Mouse (Mus musculus): Measurements from ENCODE around the gene Sapcd2. TPM values are rescaled to one million over a fixed set of nuclear protein-coding genes. Genes with fewer than 3 reads are reported as not detected.

The Sapcd2 gene
- 1 to 10 TPM in 5 of 26 experiments, under 1 TPM in 3, not detected in 18; 0.45 to 7.4 (median 1.5) TPM for total RNA-seq (2018; cell fraction: chromatin; rRNA removed)
- under 1 TPM in 13 of 26 experiments, not detected in 13; 0.09 to 0.47 (median 0.22) TPM for total RNA-seq (2018; cell fraction: cytosol; rRNA removed)
- 1 to 10 TPM in 4 of 26 experiments, under 1 TPM in 4, not detected in 18; 0.24 to 3.3 (median 1.0) TPM for total RNA-seq (2018; cell fraction: nucleus; rRNA removed)
- 0.13 to 0.73 TPM in 2 of 3 replicates, not detected in the other for polyA plus RNA-seq (2018)

DNA sequence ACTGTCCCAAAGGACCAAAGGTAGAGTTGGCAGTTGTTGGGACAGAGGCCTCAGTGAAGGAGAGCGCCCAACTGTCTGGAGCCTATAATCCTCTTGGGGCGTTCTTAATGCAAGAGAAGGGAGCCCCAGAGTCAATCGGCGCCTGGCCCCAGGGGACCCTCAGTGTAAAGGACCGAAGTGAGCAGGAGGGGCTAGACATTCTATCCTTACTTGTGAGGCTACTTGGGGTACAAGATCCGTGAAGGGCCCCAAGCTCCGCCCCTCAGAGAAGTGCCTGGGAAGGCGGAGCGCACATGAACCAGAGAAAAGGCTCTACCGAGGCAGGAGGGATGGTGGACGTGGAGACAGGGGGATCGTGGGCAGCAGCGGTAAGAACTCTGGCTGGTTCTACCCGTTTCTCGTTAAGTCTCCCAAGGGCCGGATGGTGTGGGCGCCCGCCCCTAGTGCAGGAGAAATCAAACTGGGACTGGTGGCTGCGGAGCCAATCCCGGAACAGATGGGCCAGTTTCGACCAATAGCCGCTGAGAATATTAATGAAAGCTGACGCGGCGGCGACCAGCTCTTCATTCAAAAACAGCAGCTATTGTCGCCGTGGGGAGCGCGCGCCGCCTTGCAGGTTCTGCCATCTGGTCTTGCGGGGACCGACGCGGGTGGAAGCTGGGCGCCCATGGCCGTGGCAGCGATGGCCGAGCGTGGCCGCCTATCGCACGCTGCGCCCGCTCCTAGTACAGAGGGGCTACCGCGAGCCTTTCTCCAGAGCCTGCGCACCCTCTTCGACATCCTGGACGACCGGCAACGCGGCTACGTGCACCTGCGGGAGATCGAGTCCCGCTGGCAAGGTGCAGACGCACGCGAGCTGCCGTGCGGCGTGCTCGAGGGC, at the start of gene Sapcd2:
Sapcd2 (plus strand) TSS at position 558 of the 880 bp plus-strand sequence.
- H3K27ac ChIP-seq: peak within 1 kb of the TSS; percentile 58
- WGBS (ENCODE audit: missing documents): 3% methylated on average over 61 of the region's 65 CpGs

DNA sequence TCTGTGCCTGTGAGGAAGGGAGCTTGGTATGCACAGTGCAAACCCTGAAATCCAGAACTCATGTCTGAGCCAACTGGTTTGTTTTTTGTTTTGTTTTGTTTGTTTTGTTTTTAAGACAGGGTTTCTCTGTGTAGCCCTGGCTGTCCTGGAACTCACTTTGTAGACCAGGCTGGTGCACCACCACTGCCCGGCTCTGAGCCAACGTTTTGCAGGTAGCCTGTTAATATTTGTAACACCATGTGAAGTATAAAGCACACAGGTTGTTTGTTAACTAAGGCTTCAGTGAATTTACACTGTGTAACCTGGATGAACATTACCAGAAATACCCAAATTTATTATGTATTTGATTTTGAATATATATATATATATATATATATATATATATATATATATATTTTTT, 46.1 kb upstream of the Sapcd2 start:
- Histone ChIP-seq H3K27ac (no peak overlapping the region), H3K36me3 (ENCODE audit: inconsistent target) (no peaks in the 10 kb centered on the region), H3K4me3 (ENCODE audit: inconsistent target) (no peak overlapping the region), H3K79me2 (ENCODE audit: inconsistent target) (no peaks in the 10 kb centered on the region)
- 67% methylated on average over 2 of the region's 2 CpGs for WGBS (ENCODE audit: missing documents)

More for the DNA sequence above, at the start of gene Sapcd2:
- Histone ChIP-seq H3K36me3 (ENCODE audit: inconsistent target) (no peaks in the 10 kb centered on the region), H3K79me2 (ENCODE audit: inconsistent target) (no peaks in the 10 kb centered on the region), H3K4me3 (ENCODE audit: inconsistent target) (peak within 1 kb of the TSS; percentile 41)

DNA sequence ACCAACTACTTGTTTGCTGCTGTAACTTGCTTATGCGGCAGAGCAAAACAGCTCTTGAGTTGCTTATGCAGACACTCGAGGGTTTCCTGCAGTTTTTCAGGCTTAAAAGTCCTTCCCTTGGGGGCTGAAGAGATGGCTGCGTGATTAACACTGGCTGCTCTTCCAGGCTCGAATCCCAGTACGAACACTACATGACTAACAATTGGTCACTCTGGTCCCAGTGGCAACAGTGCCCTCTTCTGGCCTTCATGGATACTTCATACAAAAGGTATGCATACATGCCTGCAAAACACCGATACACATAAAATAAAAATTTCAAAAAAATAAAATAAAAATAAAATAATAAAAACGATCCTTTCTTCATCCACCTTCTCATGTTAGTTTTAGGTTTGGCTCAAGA, 43.7 kb upstream of the Sapcd2 start:
- Histone ChIP-seq H3K36me3 (ENCODE audit: inconsistent target) (no peaks in the 10 kb centered on the region), H3K79me2 (ENCODE audit: inconsistent target) (peaks cover 7% of the 10 kb centered on the region), H3K4me3 (ENCODE audit: inconsistent target) (no peak overlapping the region), H3K27ac (no peak overlapping the region)
- 54% methylated on average over 7 of the region's 7 CpGs for WGBS (ENCODE audit: missing documents)

- Histone ChIP-seq H3K27ac (0 out of 2 replicates have a peak overlapping the region, but pooled peaks have one; percentile 49), H3K4me3 (ENCODE audit: inconsistent target) (peak overlapping the region; percentile 94), H3K79me2 (ENCODE audit: inconsistent target) (peaks cover 23% of the 10 kb centered on the region), H3K36me3 (ENCODE audit: inconsistent target) (peaks cover 22% of the 10 kb centered on the region; the same call in 1 of the 2 replicates)
- 47% methylated on average over 8 of the region's 9 CpGs for WGBS (ENCODE audit: missing documents)
These were observed 40.7 kb upstream of the Sapcd2 start for GRCm38 (mm10) chr2:25331470-25331869.

GRCm38 (mm10) chr2:25332286-25333160, 39.6 kb upstream of the Sapcd2 start, which contains the start of gene Man1b1:
Gene Man1b1 (plus strand): TSS chr2:25332338.
- Histone ChIP-seq H3K36me3 (ENCODE audit: inconsistent target) (peaks cover 32% of the 10 kb centered on the region; the same call in 1 of the 2 replicates), H3K79me2 (ENCODE audit: inconsistent target) (peaks cover 23% of the 10 kb centered on the region), H3K4me3 (ENCODE audit: inconsistent target) (peak within 1 kb of the TSS; percentile 94), H3K27ac (peak within 1 kb of the TSS; percentile 49)
- WGBS (ENCODE audit: missing documents): under 1% methylated on average over 78 of the region's 78 CpGs

- peaks cover 41% of the 10 kb centered on the region; the same call in 1 of the 2 replicates for H3K36me3 ChIP-seq (ENCODE audit: inconsistent target)
- peak overlapping the region; percentile 94 for H3K4me3 ChIP-seq (ENCODE audit: inconsistent target)
- no peak overlapping the region for H3K27ac ChIP-seq
- 88% methylated on average over 2 of the region's 2 CpGs for WGBS (ENCODE audit: missing documents)
- peaks cover 23% of the 10 kb centered on the region for H3K79me2 ChIP-seq (ENCODE audit: inconsistent target)
These were observed 38.6 kb upstream of the Sapcd2 start for GRCm38 (mm10) chr2:25333569-25333968.

GRCm38 (mm10) chr2:25338303-25338702, 33.8 kb upstream of the Sapcd2 start:
- Histone ChIP-seq H3K27ac (no peak overlapping the region), H3K36me3 (ENCODE audit: inconsistent target) (peaks cover 54% of the 10 kb centered on the region), H3K4me3 (ENCODE audit: inconsistent target) (no peak overlapping the region), H3K79me2 (ENCODE audit: inconsistent target) (peaks cover 17% of the 10 kb centered on the region)
- WGBS (ENCODE audit: missing documents): 33% methylated on average over 6 of the region's 6 CpGs

DNA sequence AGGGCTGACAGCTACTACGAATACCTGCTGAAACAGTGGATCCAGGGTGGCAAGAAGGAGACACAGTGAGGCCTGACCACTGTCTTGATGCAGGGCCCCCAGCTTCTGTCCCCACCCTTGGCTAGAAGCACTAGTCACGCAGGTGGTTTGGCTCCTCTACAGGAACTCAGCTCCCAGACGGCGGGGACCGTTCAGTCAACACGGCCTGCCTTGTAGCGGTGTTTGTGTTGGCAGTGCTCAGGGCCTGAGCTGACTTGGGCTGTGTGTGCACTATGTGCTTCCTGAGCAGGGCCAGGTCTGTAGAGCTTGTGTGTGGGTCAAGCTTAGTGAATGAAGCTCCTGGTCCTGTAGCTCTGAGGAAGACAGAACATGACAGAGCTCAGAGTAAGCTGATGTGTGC, 24.0 kb upstream of the Sapcd2 start:
- H3K79me2 ChIP-seq (ENCODE audit: inconsistent target): peaks cover 6% of the 10 kb centered on the region; the same call in 1 of the 2 replicates
- 85% methylated on average over 7 of the region's 7 CpGs for WGBS (ENCODE audit: missing documents)
- H3K27ac ChIP-seq: no peak overlapping the region
- H3K36me3 ChIP-seq (ENCODE audit: inconsistent target): peaks cover 91% of the 10 kb centered on the region
- no peak overlapping the region for H3K4me3 ChIP-seq (ENCODE audit: inconsistent target)

GRCm38 (mm10) chr2:25349499-25349898, 22.6 kb upstream of the Sapcd2 start:
- no peak overlapping the region for H3K4me3 ChIP-seq (ENCODE audit: inconsistent target)
- peaks cover 90% of the 10 kb centered on the region for H3K36me3 ChIP-seq (ENCODE audit: inconsistent target)
- WGBS (ENCODE audit: missing documents): 95% methylated on average over 4 of the region's 4 CpGs
- H3K27ac ChIP-seq: no peak overlapping the region
- H3K79me2 ChIP-seq (ENCODE audit: inconsistent target): peaks cover 19% of the 10 kb centered on the region

DNA sequence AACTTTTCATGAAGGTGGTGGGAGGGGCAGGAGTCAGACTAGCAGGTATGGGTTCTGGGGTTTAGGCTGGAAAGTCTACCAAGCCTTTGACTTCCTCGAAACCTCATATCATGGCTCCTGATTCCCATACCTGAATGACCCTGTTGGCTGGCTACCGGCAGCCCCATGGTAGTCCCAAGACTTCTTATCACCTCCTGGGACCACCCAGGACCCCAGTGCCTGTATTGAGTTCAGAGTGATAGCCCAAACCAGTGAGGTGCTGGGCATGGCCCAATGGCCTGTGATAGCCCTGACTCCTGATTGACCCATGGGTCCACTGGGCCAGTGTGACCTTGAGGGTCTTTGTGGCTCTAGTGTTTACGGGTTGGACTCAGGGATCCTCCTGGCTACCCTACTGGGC, 21.4 kb upstream of the Sapcd2 start:
- Histone ChIP-seq H3K36me3 (ENCODE audit: inconsistent target) (peaks cover 81% of the 10 kb centered on the region), H3K4me3 (ENCODE audit: inconsistent target) (no peak overlapping the region), H3K27ac (no peak overlapping the region), H3K79me2 (ENCODE audit: inconsistent target) (peaks cover 31% of the 10 kb centered on the region)
- WGBS (ENCODE audit: missing documents): 98% methylated on average over 3 of the region's 3 CpGs

DNA sequence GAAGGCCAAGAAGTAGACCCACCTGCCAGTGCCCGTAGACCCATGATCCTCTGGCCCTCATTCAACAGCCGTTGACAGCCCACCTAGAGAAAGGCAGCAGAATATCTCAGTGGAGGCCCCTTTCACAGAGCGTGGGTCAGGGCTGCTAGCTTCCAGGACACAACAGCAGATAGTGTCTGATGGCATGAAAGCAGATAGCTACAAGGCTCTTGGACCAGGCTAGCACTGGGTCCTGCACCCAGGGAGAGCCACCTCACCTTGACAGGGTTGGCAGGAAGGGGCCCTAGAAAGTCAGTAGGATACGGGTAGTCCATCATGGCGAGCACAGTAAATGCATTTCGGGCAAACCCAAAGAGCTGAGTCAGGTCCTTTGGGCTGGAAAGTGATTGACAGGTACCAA, 17.9 kb upstream of the Sapcd2 start:
- Histone ChIP-seq H3K27ac (no peak overlapping the region), H3K36me3 (ENCODE audit: inconsistent target) (peaks cover 53% of the 10 kb centered on the region), H3K79me2 (ENCODE audit: inconsistent target) (peaks cover 44% of the 10 kb centered on the region), H3K4me3 (ENCODE audit: inconsistent target) (no peak overlapping the region; the same call in 1 of the 2 replicates)
- 90% methylated on average over 6 of the region's 6 CpGs for WGBS (ENCODE audit: missing documents)

- WGBS (ENCODE audit: missing documents): 54% methylated on average over 17 of the region's 18 CpGs
- Histone ChIP-seq H3K27ac (peak overlapping the region; percentile 79), H3K79me2 (ENCODE audit: inconsistent target) (peaks cover 44% of the 10 kb centered on the region), H3K36me3 (ENCODE audit: inconsistent target) (peaks cover 43% of the 10 kb centered on the region), H3K4me3 (ENCODE audit: inconsistent target) (peak overlapping the region; percentile 90)
These were observed 16.6 kb upstream of the Sapcd2 start for GRCm38 (mm10) chr2:25355419-25356066.

- peaks cover 45% of the 10 kb centered on the region for H3K79me2 ChIP-seq (ENCODE audit: inconsistent target)
- H3K36me3 ChIP-seq (ENCODE audit: inconsistent target): peaks cover 43% of the 10 kb centered on the region
- peak within 1 kb of the TSS; percentile 79 for H3K27ac ChIP-seq
- 7% methylated on average over 13 of the region's 13 CpGs for WGBS (ENCODE audit: missing documents)
- H3K4me3 ChIP-seq (ENCODE audit: inconsistent target): peak within 1 kb of the TSS; percentile 90
These were observed 15.7 kb upstream of the Sapcd2 start, which contains the start of gene Dpp7 for GRCm38 (mm10) chr2:25356208-25357079. Gene Dpp7 (minus strand): TSS chr2:25356359.

Measured in macrophage (primary cell).